Mouse (Mus musculus) neural tube, embryonic 12.5 days (tissue): ENCODE measurements around the gene Pef1. TPM values are rescaled to one million over a fixed set of nuclear protein-coding genes. Genes with fewer than 3 reads are reported as not detected.

Source experiments
- ATAC-seq: fragments of 200-750 bp; cut with Nextera tagmentation; 2 replicates; pipeline ENCODE4 v1.8.0; 2017; ENCODE audit warnings: low read depth, mild to moderate bottlenecking, moderate TSS enrichment, moderate library complexity; ENCODE audit not compliant: low FRiP score
- H3K27ac ChIP-seq: fragments of 300-500 bp; sonication (generic); 2 replicates; pipeline ENCODE4 v1.5.1; 2016
- H3K27me3 ChIP-seq: fragments of 300-500 bp; sonication (generic); replicated peaks from 2 replicates; pipeline ENCODE4 v1.6.1; 2016; ENCODE audit warnings: mild to moderate bottlenecking
- H3K36me3 ChIP-seq: fragments of 300-500 bp; sonication (generic); 2 replicates; pipeline ENCODE4 v1.6.1; 2016; ENCODE audit warnings: mild to moderate bottlenecking
- H3K4me1 ChIP-seq: fragments of 300-500 bp; sonication (generic); 2 replicates; pipeline ENCODE4 v1.6.1; 2016
- H3K4me2 ChIP-seq: fragments of 300-500 bp; sonication (generic); replicated peaks from 2 replicates; pipeline ENCODE4 v1.6.1; 2016; ENCODE audit warnings: mild to moderate bottlenecking
- H3K4me3 ChIP-seq: fragments of 300-500 bp; sonication (generic); 2 replicates; pipeline ENCODE4 v1.5.1; 2016
- H3K9ac ChIP-seq: fragments of 300-500 bp; sonication (generic); 2 replicates; pipeline ENCODE4 v1.6.1; 2016; ENCODE audit warnings: mild to moderate bottlenecking
- H3K9me3 ChIP-seq: fragments of 300-500 bp; sonication (generic); 2 replicates; pipeline ENCODE4 v1.6.1; 2016; ENCODE audit warnings: mild to moderate bottlenecking
- WGBS: fragments of 180-500 bp; shearing (Covaris S2); methylation state at CpG from one replicate; pipeline ENCODE4 v1.1.7; 2016; 5-methylcytosine and 5-hydroxymethylcytosine counted together
- polyA plus RNA-seq: library from polyadenylated mRNA; unstranded; fragments of >200 nt; fragmentation: Nextera tagmentation; extraction: Ambion mirVana; gene quantifications from 2 replicates; pipeline ENCODE4 v1.2.1, GENCODE M21; 2016

Pef1 gene
- polyA plus RNA-seq, 1 experiment from 2014 or later = 64.8 TPM

GRCm38 (mm10) chr4:130170362-130170761 is 68.0 kb downstream of the Pef1 start:
- Histone ChIP-seq H3K4me3 (no peak overlapping the region), H3K4me2 (no peak overlapping the region), H3K27ac (no peak overlapping the region), H3K27me3 (peaks cover 37% of the 10 kb centered on the region), H3K9ac (no peak overlapping the region), H3K4me1 (peaks cover 30% of the 10 kb centered on the region), H3K9me3 (no peaks in the 10 kb centered on the region), H3K36me3 (no peaks in the 10 kb centered on the region)
- 85% methylated on average over 4 of the region's 4 CpGs for WGBS
- ATAC-seq = no peak

- no peak overlapping the region for H3K9ac ChIP-seq
- H3K36me3 ChIP-seq = no peaks in the 10 kb centered on the region
- no peak for ATAC-seq
- 66% methylated on average over 11 of the region's 11 CpGs for WGBS
- H3K27ac ChIP-seq = no peak overlapping the region
- peaks cover 34% of the 10 kb centered on the region for H3K4me1 ChIP-seq
- peaks cover 29% of the 10 kb centered on the region for H3K27me3 ChIP-seq
- H3K4me2 ChIP-seq = no peak overlapping the region
- H3K9me3 ChIP-seq = no peaks in the 10 kb centered on the region
- no peak overlapping the region for H3K4me3 ChIP-seq
Observed at GRCm38 (mm10) chr4:130171951-130172765, 69.8 kb downstream of the Pef1 start.

- Histone ChIP-seq H3K36me3 (no peaks in the 10 kb centered on the region), H3K4me1 (peaks cover 25% of the 10 kb centered on the region), H3K27me3 (peaks cover 29% of the 10 kb centered on the region), H3K9ac (no peak overlapping the region), H3K9me3 (no peaks in the 10 kb centered on the region), H3K4me2 (no peak overlapping the region), H3K27ac (no peak overlapping the region), H3K4me3 (no peak overlapping the region)
- 72% methylated on average over 11 of the region's 11 CpGs for WGBS
- no peak for ATAC-seq
Observed at GRCm38 (mm10) chr4:130173060-130173822, 70.9 kb downstream of the Pef1 start.

- Histone ChIP-seq H3K4me1 (peaks cover 20% of the 10 kb centered on the region), H3K27me3 (peaks cover 29% of the 10 kb centered on the region), H3K27ac (no peak overlapping the region), H3K36me3 (no peaks in the 10 kb centered on the region), H3K4me3 (no peak overlapping the region), H3K4me2 (no peak overlapping the region; the same call in 1 of the 2 replicates), H3K9ac (no peak overlapping the region), H3K9me3 (no peaks in the 10 kb centered on the region)
- WGBS = 47% methylated on average over 19 of the region's 19 CpGs
- ATAC-seq = no peak
Observed at GRCm38 (mm10) chr4:130173911-130174311, 71.6 kb downstream of the Pef1 start.

- H3K27ac ChIP-seq = no peak overlapping the region
- WGBS = 5% methylated on average over 25 of the region's 25 CpGs
- H3K4me2 ChIP-seq = peak overlapping the region; percentile 44
- peaks cover 29% of the 10 kb centered on the region for H3K27me3 ChIP-seq
- ATAC-seq = no peak
- no peaks in the 10 kb centered on the region for H3K9me3 ChIP-seq
- H3K4me3 ChIP-seq = no peak overlapping the region; the same call in 1 of the 2 replicates
- peaks cover 20% of the 10 kb centered on the region for H3K4me1 ChIP-seq
- H3K36me3 ChIP-seq = no peaks in the 10 kb centered on the region
- no peak overlapping the region for H3K9ac ChIP-seq
Observed at GRCm38 (mm10) chr4:130174335-130175031, 72.1 kb downstream of the Pef1 start.

- Histone ChIP-seq H3K4me3 (no peak within 1 kb of the TSS; the same call in 1 of the 2 replicates), H3K27me3 (peaks cover 29% of the 10 kb centered on the region), H3K4me2 (peak within 1 kb of the TSS; percentile 44), H3K27ac (no peak within 1 kb of the TSS), H3K36me3 (no peaks in the 10 kb centered on the region), H3K9ac (no peak within 1 kb of the TSS), H3K9me3 (no peaks in the 10 kb centered on the region), H3K4me1 (peaks cover 20% of the 10 kb centered on the region)
- WGBS = under 1% methylated on average over 14 of the region's 14 CpGs
- no peak for ATAC-seq
Observed at GRCm38 (mm10) chr4:130175072-130175711, 72.8 kb downstream of the Pef1 start, which contains the start of gene Tinagl1. TSS of gene Tinagl1 (minus strand) at chr4:130175122.

- Histone ChIP-seq H3K27ac (no peak overlapping the region), H3K27me3 (peaks cover 29% of the 10 kb centered on the region), H3K36me3 (no peaks in the 10 kb centered on the region), H3K4me2 (no peak overlapping the region), H3K9ac (no peak overlapping the region), H3K4me1 (peaks cover 20% of the 10 kb centered on the region), H3K4me3 (no peak overlapping the region), H3K9me3 (no peaks in the 10 kb centered on the region)
- 81% methylated on average over 5 of the region's 5 CpGs for WGBS
- ATAC-seq = no peak
Observed at GRCm38 (mm10) chr4:130176156-130176720, 73.9 kb downstream of the Pef1 start.

- Histone ChIP-seq H3K4me1 (peaks cover 20% of the 10 kb centered on the region), H3K36me3 (no peaks in the 10 kb centered on the region), H3K27ac (no peak overlapping the region), H3K9me3 (no peaks in the 10 kb centered on the region), H3K4me2 (no peak overlapping the region), H3K27me3 (peaks cover 27% of the 10 kb centered on the region), H3K9ac (no peak overlapping the region), H3K4me3 (no peak overlapping the region)
- 76% methylated on average over 4 of the region's 4 CpGs for WGBS
- ATAC-seq = no peak
Observed at GRCm38 (mm10) chr4:130177087-130177486, 74.7 kb downstream of the Pef1 start.

GRCm38 (mm10) chr4:130177536-130177935 is 75.2 kb downstream of the Pef1 start:
- H3K9me3 ChIP-seq = no peaks in the 10 kb centered on the region
- WGBS = 71% methylated on average over 7 of the region's 7 CpGs
- H3K4me1 ChIP-seq = peaks cover 20% of the 10 kb centered on the region
- peaks cover 24% of the 10 kb centered on the region for H3K27me3 ChIP-seq
- no peak for ATAC-seq
- H3K4me2 ChIP-seq = no peak overlapping the region
- no peak overlapping the region for H3K4me3 ChIP-seq
- H3K27ac ChIP-seq = no peak overlapping the region
- H3K36me3 ChIP-seq = no peaks in the 10 kb centered on the region
- no peak overlapping the region for H3K9ac ChIP-seq
